Mouse (Mus musculus): ENCODE results near the gene Lrpap1.

Lrpap1 gene

GRCm38 (mm10) chr5:35104960-35105921 is at the start of gene Lrpap1:
Gene Lrpap1 (minus strand): TSS chr5:35105766.
- DNase-seq (ENCODE audit: low spot score), result peak; percentile 78

DNA sequence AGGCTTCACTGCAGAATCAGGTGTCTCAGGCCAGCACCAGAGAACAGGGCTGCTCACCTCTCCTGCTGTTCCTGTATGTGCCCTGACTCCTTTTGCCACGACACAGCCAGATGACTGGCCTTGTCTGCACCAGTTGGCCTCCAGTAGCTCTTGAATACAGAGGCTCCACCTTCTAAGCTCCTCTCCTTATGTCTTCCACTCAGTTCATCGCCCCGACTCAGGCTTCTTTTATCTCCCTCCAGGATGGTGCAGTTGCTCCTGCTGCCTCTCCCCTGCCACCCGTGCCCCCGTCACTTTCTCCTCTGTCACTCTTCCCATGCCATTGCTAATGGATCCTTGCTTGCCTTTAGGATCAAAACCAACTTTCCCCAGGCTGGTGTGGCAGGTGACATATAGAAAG is 44.4 kb upstream of the Lrpap1 start:
- DNase-seq (ENCODE audit: low spot score), result no peak

DNA sequence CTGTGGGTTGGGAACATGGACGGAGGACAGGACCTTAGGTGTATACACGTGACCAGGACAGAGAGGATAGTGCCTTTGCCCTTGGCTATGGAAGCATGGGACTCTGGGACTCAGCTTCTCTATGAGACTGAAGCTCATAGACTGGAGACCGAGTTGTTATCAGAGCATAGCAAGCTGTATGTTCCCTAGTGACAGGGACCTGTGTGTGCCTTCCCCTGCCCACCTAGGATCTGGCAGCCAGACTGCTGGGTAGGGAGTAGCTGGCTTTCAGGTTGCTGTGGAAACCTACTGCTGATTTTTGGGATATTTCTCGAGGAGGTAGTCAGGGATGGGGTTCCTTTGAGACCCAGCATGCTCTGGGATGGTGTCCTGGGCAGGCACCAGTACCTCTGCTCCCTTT is 44.0 kb upstream of the Lrpap1 start:
- no peak for DNase-seq (ENCODE audit: low spot score)

DNA sequence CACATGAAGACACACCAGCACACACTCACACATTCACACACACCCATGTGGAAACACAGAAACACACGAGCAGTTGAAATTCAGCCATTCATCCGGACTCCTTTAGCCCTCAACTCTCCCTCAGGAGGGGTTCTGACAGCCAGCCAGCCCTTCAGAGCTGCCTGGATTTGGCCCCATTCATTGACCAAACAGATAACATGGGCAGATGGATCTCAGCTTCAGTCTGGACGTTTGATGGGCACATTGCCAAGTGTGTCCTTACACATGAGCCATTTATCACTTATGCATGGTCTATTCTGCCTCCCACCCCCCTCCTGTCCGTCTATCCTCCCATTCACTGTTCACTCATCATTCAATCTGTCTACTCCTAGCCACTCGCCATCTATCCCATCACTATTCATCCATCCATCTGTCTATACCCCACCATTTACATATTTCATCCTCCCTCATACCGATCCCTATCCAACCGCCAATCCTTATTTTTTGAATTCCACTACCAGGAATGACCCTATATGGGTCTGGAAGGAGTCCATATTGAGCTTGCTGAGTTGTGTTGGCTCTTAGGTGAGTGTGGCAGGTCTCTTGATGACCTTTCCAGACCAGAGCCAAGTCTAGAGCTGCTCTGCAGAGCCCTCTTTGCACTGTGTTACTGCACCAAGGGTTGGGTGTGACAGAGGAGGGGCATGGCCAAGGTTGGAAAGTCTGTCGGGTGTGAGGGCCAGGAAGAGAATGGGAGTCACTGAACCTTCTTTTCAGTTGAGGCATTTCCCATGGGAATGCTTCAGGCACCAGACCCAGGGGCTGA is 42.6 kb upstream of the Lrpap1 start:
- DNase-seq (ENCODE audit: low spot score), result no peak

- no peak for DNase-seq (ENCODE audit: low spot score)
Measured at GRCm38 (mm10) chr5:35147155-35147962, 41.8 kb upstream of the Lrpap1 start.

GRCm38 (mm10) chr5:35146747-35147146 is 41.2 kb upstream of the Lrpap1 start:
- no peak for DNase-seq (ENCODE audit: low spot score)

DNA sequence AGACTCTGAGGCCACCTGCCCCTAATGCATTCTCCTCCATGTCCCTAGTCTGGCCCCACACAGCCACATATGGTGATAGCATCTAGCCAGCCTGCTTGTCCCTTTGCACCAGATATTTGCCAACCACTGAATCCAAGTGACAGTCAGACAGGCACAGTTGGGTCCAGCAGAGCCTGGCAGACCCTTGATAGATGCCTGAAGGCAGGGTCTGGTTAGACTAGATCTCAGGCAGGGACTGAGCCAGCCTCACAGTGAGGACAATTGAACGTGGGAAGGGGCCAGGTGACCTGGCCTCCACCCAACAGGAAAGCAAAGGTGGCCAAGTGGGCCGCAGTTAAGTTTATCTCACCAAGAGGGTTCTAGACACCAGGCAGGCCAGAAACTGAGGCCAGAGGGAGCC is 39.1 kb upstream of the Lrpap1 start:
- no peak for DNase-seq (ENCODE audit: low spot score)

DNA sequence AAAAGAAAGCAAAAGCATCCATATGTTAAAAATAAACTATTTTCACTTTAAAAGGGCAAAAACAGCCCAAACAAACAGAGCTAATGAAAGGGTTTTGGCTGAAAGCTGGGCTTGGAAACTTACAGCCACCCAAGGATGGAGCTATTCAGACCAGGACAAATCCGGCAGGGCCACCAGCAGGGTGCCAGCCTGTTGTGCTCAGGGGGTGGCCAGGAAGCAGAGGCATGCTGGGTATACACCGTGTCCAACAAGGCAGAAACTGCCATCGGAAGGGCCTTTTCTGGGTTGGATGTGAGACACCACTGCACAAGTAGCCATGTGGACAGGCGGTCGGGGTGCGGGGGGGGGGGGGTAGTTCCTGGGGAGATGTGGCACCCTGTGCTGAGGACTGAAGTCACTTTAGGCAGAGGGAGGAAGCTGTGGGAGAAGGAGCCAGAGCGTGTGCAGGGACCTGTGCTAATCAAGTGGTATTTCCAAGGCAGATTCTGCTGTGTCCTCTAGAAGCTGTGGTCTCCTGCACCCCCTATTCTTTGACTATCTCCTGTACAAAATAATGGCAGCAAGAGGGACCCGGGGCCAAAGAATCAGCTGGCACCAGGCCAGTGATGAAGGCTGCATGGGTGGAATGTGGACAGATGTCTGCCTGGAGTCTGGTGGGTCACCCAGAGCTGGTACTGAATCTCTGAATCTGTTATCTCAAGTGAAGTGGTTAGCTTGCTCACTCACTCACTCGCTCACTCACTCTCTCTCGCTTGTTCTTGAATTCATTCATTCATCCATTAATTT is 38.1 kb upstream of the Lrpap1 start:
- DNase-seq (ENCODE audit: low spot score), result no peak

DNA sequence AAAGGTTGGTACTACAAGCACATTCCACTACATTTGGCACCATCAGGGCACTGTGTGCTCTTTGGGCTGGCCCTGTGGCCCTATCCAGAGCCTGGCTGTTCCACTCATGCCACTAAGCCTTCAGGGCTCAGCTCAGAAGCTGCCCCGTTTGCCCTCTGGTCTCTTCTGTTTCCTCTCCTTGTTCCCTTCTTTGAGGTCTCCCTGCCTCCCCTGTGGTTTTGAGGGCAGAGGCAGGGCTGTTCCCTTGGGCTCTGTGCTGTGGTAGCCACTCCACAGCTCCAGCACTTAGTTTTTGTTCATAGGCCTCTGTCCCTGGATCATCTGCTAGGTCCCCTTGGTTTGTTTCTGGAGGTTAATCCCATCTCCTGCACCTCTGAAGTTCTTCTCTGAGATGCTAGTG is 37.3 kb upstream of the Lrpap1 start:
- no peak for DNase-seq (ENCODE audit: low spot score)

DNA sequence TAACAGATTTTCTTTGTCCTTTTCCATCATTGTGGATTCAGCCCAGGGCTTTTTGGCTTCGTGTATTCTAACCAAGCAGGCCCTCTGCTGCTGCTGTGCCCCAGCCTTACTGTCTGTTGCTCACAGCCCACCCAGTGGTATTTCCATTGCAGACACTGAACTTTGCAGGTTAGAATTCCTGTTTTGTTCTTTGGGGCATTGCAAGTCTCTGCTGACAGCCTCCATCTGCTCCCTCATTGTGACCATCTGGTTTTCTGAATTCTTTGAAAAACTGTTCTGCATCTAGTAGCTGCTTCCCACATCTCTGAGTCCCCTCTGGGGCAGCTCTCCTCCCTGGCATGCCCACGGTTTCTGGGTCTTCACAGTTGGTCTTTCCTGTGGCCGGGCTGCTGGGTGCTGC is 35.8 kb upstream of the Lrpap1 start:
- no peak for DNase-seq (ENCODE audit: low spot score)

GRCm38 (mm10) chr5:35138183-35138611 is 32.6 kb upstream of the Lrpap1 start:
- no peak for DNase-seq (ENCODE audit: low spot score)

GRCm38 (mm10) chr5:35137510-35138182 is 32.1 kb upstream of the Lrpap1 start:
- no peak for DNase-seq (ENCODE audit: low spot score)

DNA sequence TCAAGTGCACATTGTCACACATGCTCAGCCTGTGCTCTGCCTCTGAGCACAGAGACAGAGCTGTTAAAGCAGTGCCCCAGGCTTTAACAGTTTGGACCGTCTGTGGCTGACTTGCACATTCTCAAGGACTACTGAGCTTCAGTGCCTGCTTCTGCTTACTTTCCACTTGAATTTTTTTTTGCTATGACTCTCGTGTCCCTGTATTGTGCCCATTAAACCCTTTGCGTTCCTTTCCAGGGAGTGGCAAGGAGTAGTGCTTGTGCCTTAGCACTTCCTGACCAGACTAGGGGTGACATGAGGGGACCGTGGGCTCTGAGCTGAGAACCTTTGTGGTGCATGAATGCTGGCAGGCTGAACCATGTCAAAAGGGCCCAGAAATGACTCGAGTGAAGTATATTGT is 30.3 kb upstream of the Lrpap1 start:
- DNase-seq (ENCODE audit: low spot score), result no peak

- DNase-seq (ENCODE audit: low spot score), result no peak
Measured at GRCm38 (mm10) chr5:35134286-35134685, 28.7 kb upstream of the Lrpap1 start.

- no peak for DNase-seq (ENCODE audit: low spot score)
Measured at GRCm38 (mm10) chr5:35133468-35133867, 27.9 kb upstream of the Lrpap1 start.

DNA sequence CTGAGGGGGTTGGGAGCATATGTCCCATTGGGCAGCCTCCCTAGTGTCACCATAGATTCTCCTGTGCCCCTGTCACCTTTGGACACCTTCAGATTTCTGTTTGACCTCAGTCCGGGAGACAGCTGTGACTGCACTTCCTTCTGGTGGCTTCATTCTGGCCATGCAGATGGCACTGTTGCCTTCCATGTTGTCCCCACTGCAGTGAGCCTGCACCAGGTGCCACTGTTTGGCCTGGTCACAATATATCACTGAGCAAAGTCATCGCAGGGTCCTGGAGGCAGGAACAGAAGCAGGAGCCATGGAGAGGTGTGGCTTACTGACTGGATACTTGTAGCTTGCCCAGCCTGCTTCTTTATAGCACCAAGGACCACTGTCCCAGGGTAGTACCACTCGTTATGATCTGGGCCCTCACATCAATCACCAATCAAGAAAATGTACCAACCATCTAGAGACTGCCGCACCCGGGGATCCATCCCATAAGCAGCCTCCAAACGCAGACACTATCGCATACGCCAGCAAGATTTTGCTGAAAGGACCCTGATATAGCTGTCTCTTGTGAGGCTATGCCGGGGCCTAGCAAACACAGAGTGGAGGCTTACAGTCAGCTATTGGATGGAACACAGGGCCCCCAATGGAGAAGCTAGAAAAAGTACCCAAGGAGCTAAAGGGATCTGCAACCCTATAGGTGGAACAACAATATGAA is 26.9 kb upstream of the Lrpap1 start:
- DNase-seq (ENCODE audit: low spot score), result no peak

DNA sequence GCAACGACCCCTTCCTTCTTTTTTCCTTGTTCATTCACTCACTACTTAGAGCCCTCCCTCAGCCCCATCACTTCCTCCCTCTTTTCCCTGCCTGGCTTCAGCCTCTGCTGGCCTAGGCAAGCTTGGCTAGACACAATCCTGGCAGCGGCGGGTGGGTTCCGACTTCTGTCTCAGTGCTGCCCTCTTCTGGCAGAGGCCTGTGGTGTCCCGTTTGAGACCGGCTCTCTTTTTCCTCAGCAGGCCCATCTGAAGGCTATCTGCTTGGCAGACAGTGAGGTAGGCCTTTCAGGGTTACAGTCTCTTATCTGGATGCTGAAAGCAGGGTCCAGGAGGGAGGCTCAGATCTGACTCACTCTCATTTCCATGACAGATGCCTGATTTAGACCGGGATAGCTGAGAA is 26.2 kb upstream of the Lrpap1 start:
- peak; percentile 91 for DNase-seq (ENCODE audit: low spot score)

DNA sequence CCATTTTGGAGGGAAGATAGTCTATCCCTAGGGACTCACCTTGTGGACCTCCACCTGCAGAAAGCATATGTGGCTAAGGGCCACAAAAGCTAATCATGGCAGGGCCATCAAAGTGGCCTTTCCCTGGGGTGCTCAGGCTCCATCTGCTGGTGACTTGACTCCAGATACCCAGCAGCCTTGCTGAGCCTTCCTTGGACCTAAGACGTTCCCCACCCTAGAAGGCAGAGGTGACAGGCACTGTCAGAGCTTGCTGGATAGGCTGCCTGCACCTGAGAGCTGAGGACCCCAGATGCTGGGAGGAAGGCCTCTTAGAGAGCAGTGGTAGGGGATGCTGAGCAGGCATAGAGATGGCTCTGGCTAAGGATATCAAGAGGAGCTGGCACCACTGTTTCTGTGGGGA is 25.7 kb upstream of the Lrpap1 start:
- DNase-seq (ENCODE audit: low spot score), result no peak

GRCm38 (mm10) chr5:35129767-35130191 is 24.2 kb upstream of the Lrpap1 start:
- DNase-seq (ENCODE audit: low spot score), result no peak

DNA sequence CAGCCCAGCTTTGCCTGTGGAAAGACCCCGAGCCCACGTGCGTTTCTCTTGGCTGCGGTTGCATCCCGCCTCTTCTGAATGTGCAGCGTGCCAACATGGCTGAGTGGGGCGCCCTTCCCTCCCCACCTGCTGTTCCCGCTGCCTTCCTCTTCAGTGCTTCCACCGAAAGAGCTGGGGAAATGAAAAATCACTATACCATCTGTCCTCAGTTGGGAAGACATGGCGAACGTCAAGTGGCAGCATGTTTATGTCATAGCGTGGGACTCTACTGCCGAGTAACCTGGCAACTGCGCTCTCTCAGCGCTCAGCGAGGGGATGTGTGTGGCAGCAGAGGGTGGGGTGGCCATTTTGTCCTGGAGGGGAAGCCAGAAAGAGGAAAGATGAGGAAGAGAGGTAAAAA is 23.6 kb upstream of the Lrpap1 start:
- no peak for DNase-seq (ENCODE audit: low spot score)

All from ovary, postnatal 14 days (tissue).